ENCODE assay signal across 7 mouse cellular contexts in the genomic region with DNA sequence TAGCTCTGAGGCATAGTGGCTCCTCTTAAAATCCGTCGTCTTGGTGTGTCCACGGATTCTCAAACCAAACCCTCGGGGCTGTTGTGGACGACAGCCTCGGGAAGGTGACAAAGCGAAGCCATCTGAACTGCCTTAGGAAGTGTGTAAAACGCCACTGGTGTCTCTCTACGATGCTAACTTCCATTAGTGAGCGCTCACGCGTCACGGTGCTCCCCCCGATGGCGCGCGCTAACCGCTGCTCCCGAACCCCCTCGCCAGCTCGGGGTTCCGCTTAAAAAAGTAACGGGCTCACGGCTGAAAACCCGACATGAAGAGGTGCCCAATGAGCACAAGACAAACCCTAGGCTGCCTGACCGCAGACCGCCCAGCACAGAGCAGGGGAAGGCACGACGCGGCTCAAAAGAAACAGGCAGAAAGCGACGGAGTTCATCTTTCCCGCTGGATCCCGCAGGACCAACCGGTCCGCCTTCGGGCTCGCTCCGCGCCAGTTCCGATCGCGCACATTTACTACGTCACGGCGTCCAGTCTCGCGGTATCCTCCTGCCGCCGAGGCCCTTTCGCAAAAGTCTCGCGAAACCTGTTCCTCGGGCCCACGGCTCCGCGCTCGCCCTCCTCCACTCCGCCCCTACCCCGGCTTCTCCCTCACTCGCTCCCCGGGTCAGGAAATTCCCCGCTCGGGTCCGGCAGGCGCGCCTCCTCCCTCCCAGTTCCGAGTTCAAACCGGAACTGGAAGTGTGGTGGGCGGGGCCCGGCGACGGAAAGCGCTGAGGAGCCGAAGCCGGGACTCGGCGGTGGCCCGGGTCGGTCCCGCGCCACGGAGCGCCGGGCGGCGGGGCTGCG. TPM values are rescaled to one million over a fixed set of nuclear protein-coding genes. Genes with fewer than 3 reads are reported as not detected.
DNase-seq lines count a peak whose midpoint lies in the region; ATAC-seq lines count a peak whose summit lies in the region.

A gene (plus strand): TSS at position 744 of the 840 bp plus-strand sequence.

- H3K27me3 ChIP-seq in intestine, embryonic 16.5 days (replicated peaks; ENCODE audit: control insufficient read depth, insufficient read depth, low read length), result no peaks in the 10 kb centered on the region
- no peaks in the 10 kb centered on the region for H3K27me3 ChIP-seq in midbrain, embryonic 11.5 days (ENCODE audit: control insufficient read depth, insufficient read depth, low read length)

- intact Hi-C loops in left cerebral cortex, postnatal 36 days (cut with DNase I), result no loop called here

- H3K4me1 ChIP-seq in intestine, embryonic 16.5 days (ENCODE audit: control insufficient read depth, insufficient read depth, low read length), result 0 out of 2 replicates have a peak, but pooled peaks cover 7% of the 10 kb centered on the region
- peaks cover 7% of the 10 kb centered on the region for H3K4me1 ChIP-seq in midbrain, embryonic 11.5 days (ENCODE audit: control insufficient read depth, insufficient read depth, low read length)

- peak within 1 kb of the TSS; percentile 84 for H3K4me3 ChIP-seq in intestine, embryonic 16.5 days (ENCODE audit: low read length)
- H3K4me3 ChIP-seq in midbrain, embryonic 11.5 days (ENCODE audit: low read depth, low read length), result peak within 1 kb of the TSS; percentile 87

- H3K27ac ChIP-seq in intestine, embryonic 16.5 days (ENCODE audit: low read length), result peak within 1 kb of the TSS; percentile 99
- H3K27ac ChIP-seq in midbrain, embryonic 11.5 days (ENCODE audit: low read depth, low read length), result peak within 1 kb of the TSS; percentile 98

- DNase-seq in adrenal gland, adult 8-10 months, result peak; percentile 89
- peak; percentile 97 for DNase-seq in embryo, embryonic 9.5 days (ENCODE audit: extremely low spot score)
- peak; percentile 94 to 97 for DNase-seq in gastrocnemius, postnatal 4 days (ENCODE audit: low spot score in 2 of 2)
- DNase-seq in left cerebral cortex, postnatal 36 days (ENCODE audit: low spot score in 2 of 2), result peak; percentile 95 to 96
- peak; percentile 99 for DNase-seq in midbrain, embryonic 11.5 days (ENCODE audit: low spot score, missing footprints)
- DNase-seq in skeletal muscle tissue, adult 2 months (ENCODE audit: low read depth, low spot score), result peak; percentile 89

- ATAC-seq in intestine, embryonic 16.5 days, result peak; percentile 95
- ATAC-seq in midbrain, embryonic 11.5 days (ENCODE audit: low FRiP score), result peak; percentile 94

- no peaks in the 10 kb centered on the region for H3K36me3 ChIP-seq in intestine, embryonic 16.5 days (ENCODE audit: control insufficient read depth, insufficient read depth, low read length)
- H3K36me3 ChIP-seq in midbrain, embryonic 11.5 days (ENCODE audit: control insufficient read depth, insufficient read depth, low read length), result no peaks in the 10 kb centered on the region

- H3K9ac ChIP-seq in intestine, embryonic 16.5 days (ENCODE audit: low read depth, low read length), result peak within 1 kb of the TSS; percentile 89
- H3K9ac ChIP-seq in midbrain, embryonic 11.5 days (ENCODE audit: low read length), result peak within 1 kb of the TSS; percentile 93

- under 1% methylated on average over 88 of the region's 88 CpGs for WGBS in intestine, embryonic 16.5 days
- WGBS in midbrain, embryonic 11.5 days, result under 1% methylated on average over 88 of the region's 88 CpGs

- peak within 1 kb of the TSS; percentile 78 for H3K4me2 ChIP-seq in intestine, embryonic 16.5 days (ENCODE audit: low read depth, low read length)
- peak within 1 kb of the TSS; percentile 54 for H3K4me2 ChIP-seq in midbrain, embryonic 11.5 days

- no peaks in the 10 kb centered on the region for H3K9me3 ChIP-seq in intestine, embryonic 16.5 days (ENCODE audit: control insufficient read depth, low read length)
- no peaks in the 10 kb centered on the region for H3K9me3 ChIP-seq in midbrain, embryonic 11.5 days (ENCODE audit: control insufficient read depth, low read length)

RNA-seq across cellular contexts. Expression of the gene that starts here (rescaled TPM):
- total RNA-seq in adrenal gland, adult 8-10 months (2022), result 10 to 100 TPM; 44.5 to 61.1 (median 56.4) TPM
- total RNA-seq in gastrocnemius, postnatal 4 days (2021), result 10 to 100 TPM; 54.3 to 59.0 TPM
- polyA plus RNA-seq in intestine, embryonic 16.5 days (2015; fragmentation: Nextera tagmentation; extraction: Ambion mirVana), result 5.3 and 13.8 TPM in 2 replicates
- total RNA-seq in left cerebral cortex, postnatal 36 days (2021), result 10 to 100 TPM; 39.2 to 43.4 TPM
- polyA plus RNA-seq in midbrain, embryonic 11.5 days (2014; fragmentation: Nextera tagmentation; extraction: Ambion mirVana), result 42.4 and 44.5 TPM in 2 replicates

Comparison
In these comparisons a context has a peak if more than half of its experiments do, and no peak if none do; other contexts are left out.
1. Peak in every context shown above with its lines: DNase-seq, ATAC-seq, H3K4me3 ChIP-seq and H3K27ac ChIP-seq.